Mouse (Mus musculus) left cerebral cortex, postnatal 10 days (tissue): ENCODE measurements at regions not wholly inside any gene's neighbourhood (a gene's known extent, or its start where the extent isn't known, plus 50 kb on each side); places are given as distances from the start of the nearest gene placed in this dataset.
A peak's percentile ranks its signal among the peaks of the same experiment; 100 is the strongest.

ENCODE experiments used
- DNase-seq, 2 experiments: peaks; one replicate each; pipeline ENCODE4 v3.0.0; 2021 to 2022; ENCODE audit warnings: low spot score in 2 of 2, mixed read lengths in 1 of 2; ENCODE audit errors: extremely low spot score in 1 of 2
- intact Hi-C: fragments of 180-260 bp; cut with DNase I; formaldehyde crosslinking; loops from one replicate; pipeline ENCODE4 v1.15.1; 2025

GRCm38 (mm10) chr5:41994307-41994706 lies 73.5 kb upstream of the Gm16223 start:
- intact Hi-C loops, result no loop called here
- DNase-seq, result no peak

- no peak for DNase-seq
- intact Hi-C loops, result no loop called here
Measured at GRCm38 (mm10) chr5:41983556-41983955, 84.2 kb upstream of the Gm16223 start.

GRCm38 (mm10) chr5:41975535-41975934 lies 92.2 kb upstream of the Gm16223 start:
- no peak for DNase-seq
- intact Hi-C loops, result no loop called here

GRCm38 (mm10) chr5:41971201-41971600 lies 96.6 kb upstream of the Gm16223 start:
- no peak for DNase-seq
- intact Hi-C loops, result no loop called here

- DNase-seq, result peak in 1 of 2 experiments; percentile 4
- intact Hi-C loops, result no loop called here
Measured at GRCm38 (mm10) chr5:41966958-41967357, 100.8 kb upstream of the Gm16223 start.

- intact Hi-C loops, result no loop called here
- peak; percentile 11 to 68 for DNase-seq
Measured at GRCm38 (mm10) chr5:41947114-41947640, 103.1 kb upstream of the Bod1l start.

GRCm38 (mm10) chr5:41943399-41943798 lies 99.3 kb upstream of the Bod1l start:
- intact Hi-C loops, result no loop called here
- DNase-seq, result peak in 1 of 2 experiments; percentile 19

- intact Hi-C loops, result no loop called here
- DNase-seq, result peak in 1 of 2 experiments; percentile 33
Measured at GRCm38 (mm10) chr5:41942131-41942530, 98.0 kb upstream of the Bod1l start.

- no peak for DNase-seq
- intact Hi-C loops, result no loop called here
Measured at GRCm38 (mm10) chr5:41941216-41941615, 97.1 kb upstream of the Bod1l start.

GRCm38 (mm10) chr5:41939736-41940135 lies 95.6 kb upstream of the Bod1l start:
- intact Hi-C loops, result no loop called here
- DNase-seq, result no peak

GRCm38 (mm10) chr5:41910053-41910452 lies 65.9 kb upstream of the Bod1l start:
- DNase-seq, result no peak
- intact Hi-C loops, result no loop called here

- DNase-seq, result no peak
- intact Hi-C loops, result no loop called here
Measured at GRCm38 (mm10) chr5:41907749-41908148, 63.6 kb upstream of the Bod1l start.

GRCm38 (mm10) chr5:41904512-41904911 lies 60.4 kb upstream of the Bod1l start:
- intact Hi-C loops, result no loop called here
- DNase-seq, result no peak

GRCm38 (mm10) chr5:41899237-41899636 lies 55.1 kb upstream of the Bod1l start:
- DNase-seq, result no peak
- intact Hi-C loops, result no loop called here

- no peak for DNase-seq
- intact Hi-C loops, result no loop called here
Measured at GRCm38 (mm10) chr5:41898748-41899147, 54.6 kb upstream of the Bod1l start.
